Mouse (Mus musculus): ENCODE results near the gene Psors1c2. TPM values are rescaled to one million over a fixed set of nuclear protein-coding genes. Genes with fewer than 3 reads are reported as not detected.

Gene Psors1c2
- total RNA-seq, 2 experiments from 2014 or later, result 1.3 TPM

DNA sequence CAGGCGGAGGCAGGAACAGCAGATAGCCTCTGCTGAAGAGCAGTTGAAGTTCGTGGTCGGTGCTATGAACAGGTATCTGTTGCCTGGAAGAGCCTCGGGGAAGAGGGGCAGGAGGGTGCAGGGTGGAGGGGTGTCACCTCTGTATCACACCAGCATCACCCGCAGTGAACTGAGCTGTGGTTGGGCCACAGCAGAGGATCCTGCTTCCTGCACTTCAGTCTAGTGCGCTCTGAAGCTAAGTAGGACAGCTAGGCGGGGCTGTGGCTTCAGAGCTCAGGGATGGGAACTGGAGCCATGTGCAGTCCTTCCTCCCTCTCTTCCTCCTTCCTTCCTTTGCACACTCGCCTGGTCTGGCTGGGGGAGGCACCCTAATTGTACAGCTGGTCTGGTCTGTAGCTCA is 6.4 kb upstream of the Psors1c2 start:
- no peak for TF ChIP-seq CTCF (IDR thresholded peaks at IDR 0.05)
- H3K27ac ChIP-seq, result no peak overlapping the region
- H3K4me3 ChIP-seq, result no peak overlapping the region
- intact Hi-C loops (cut with DNase I), result no loop called here
- DNase-seq (ENCODE audit: extremely low spot score in 1 of 2, low spot score in 2 of 2), result no peak

DNA sequence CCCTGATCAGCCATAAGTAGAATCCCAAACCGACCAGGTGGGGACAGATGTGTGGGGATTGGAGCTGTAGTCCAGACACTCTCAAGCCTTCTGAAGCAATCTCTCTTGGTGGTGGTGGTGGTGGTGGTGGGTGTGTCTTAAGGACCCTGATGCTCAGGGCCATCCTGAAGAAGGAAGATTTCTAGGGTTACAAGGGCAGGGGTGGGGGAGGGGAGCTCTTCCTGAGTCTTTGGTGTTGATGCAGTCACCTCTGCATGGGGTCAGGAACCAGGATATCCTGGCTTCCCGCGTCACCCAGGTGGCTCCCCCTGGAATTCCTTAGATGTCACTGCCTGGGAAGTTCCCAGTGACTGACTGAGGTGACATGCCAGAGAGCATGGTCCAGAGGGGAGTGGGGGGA is 641 bp upstream of the Psors1c2 start:
- Histone ChIP-seq H3K4me3 (no peak overlapping the region), H3K27ac (no peak overlapping the region)
- TF ChIP-seq CTCF (IDR thresholded peaks at IDR 0.05), result no peak
- intact Hi-C loops (cut with DNase I), result loop anchor here (1.0 kb wide), 1 partner anchor 48 kb away; no protein-coding TSS in a partner anchor
- no peak for DNase-seq (ENCODE audit: extremely low spot score in 1 of 2, low spot score in 2 of 2)

DNA sequence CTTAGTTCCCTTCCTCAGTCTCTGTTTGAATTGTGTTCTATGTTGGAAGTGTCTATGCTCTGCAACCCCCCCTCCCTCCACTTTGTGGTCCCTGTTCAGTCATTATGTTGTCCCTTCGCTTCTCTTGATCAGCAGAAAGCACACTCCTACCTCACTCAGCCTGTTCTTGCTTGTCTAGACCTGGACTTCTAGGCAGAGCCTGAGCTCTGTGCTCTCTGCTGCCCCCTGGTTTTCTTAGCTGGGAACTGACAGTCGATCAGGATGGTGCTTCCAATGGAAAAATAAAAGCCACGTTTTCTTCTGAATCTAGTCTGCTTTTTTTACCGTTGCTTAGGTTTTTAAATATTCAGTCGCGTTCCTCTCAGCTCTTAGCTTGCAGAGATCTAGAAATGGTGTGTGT is 1.3 kb downstream of the Psors1c2 start:
- peak overlapping the region; percentile 1; the same call in 1 of the 2 replicates for H3K4me3 ChIP-seq
- intact Hi-C loops (cut with DNase I), result loop anchor here (2.0 kb wide), 1 partner anchor 18 kb away; the partner anchor contains the start of genes Cchcr1 and Tcf19
- DNase-seq (ENCODE audit: extremely low spot score in 1 of 2, low spot score in 2 of 2), result peak; percentile 79 to 80
- peak; percentile 95 for TF ChIP-seq CTCF (IDR thresholded peaks at IDR 0.05)
- H3K27ac ChIP-seq, result peak overlapping the region; percentile 87

GRCm38 (mm10) chr17:35537421-35537820 is 4.4 kb downstream of the Psors1c2 start:
- Histone ChIP-seq H3K4me3 (no peak overlapping the region), H3K27ac (no peak overlapping the region)
- DNase-seq (ENCODE audit: extremely low spot score in 1 of 2, low spot score in 2 of 2), result no peak
- intact Hi-C loops (cut with DNase I), result no loop called here
- TF ChIP-seq CTCF (IDR thresholded peaks at IDR 0.05), result no peak

DNA sequence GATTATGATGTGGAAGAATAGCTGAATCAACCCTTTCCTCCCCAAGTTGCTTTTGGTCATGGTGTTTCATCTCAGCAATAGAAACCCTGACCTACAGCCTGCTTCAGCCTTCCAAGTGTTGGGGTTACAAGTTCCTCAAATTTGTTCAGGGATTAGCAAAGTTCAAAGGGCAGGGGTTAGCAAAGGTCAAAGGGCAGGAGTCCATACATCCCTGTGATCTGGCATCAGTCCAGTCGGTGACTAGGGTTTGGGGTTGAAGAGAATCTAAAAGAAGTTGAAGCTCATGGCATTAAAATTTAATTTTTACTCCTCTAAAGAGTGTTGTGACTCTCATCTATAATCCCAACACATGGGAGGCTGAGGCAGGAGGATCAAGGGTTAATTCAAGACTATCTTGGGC is 5.5 kb downstream of the Psors1c2 start:
- no peak for TF ChIP-seq CTCF (IDR thresholded peaks at IDR 0.05)
- DNase-seq (ENCODE audit: extremely low spot score in 1 of 2, low spot score in 2 of 2), result no peak
- Histone ChIP-seq H3K27ac (no peak overlapping the region), H3K4me3 (no peak overlapping the region)
- intact Hi-C loops (cut with DNase I), result no loop called here

- no peak overlapping the region for H3K27ac ChIP-seq
- no peak for DNase-seq (ENCODE audit: extremely low spot score in 1 of 2, low spot score in 2 of 2)
- intact Hi-C loops (cut with DNase I), result no loop called here
- no peak overlapping the region for H3K4me3 ChIP-seq
- no peak for TF ChIP-seq CTCF (IDR thresholded peaks at IDR 0.05)
Observed at GRCm38 (mm10) chr17:35539540-35539939, 6.5 kb downstream of the Psors1c2 start.

GRCm38 (mm10) chr17:35542761-35543411 is 9.9 kb downstream of the Psors1c2 start:
- TF ChIP-seq CTCF (IDR thresholded peaks at IDR 0.05), result no peak
- DNase-seq (ENCODE audit: extremely low spot score in 1 of 2, low spot score in 2 of 2), result no peak
- intact Hi-C loops (cut with DNase I), result no loop called here
- Histone ChIP-seq H3K27ac (peak overlapping the region; percentile 67), H3K4me3 (peak overlapping the region; percentile 15; the same call in 1 of the 2 replicates)

GRCm38 (mm10) chr17:35543412-35543861 is 10.4 kb downstream of the Psors1c2 start:
- peak overlapping the region; percentile 67 for H3K27ac ChIP-seq
- intact Hi-C loops (cut with DNase I), result no loop called here
- H3K4me3 ChIP-seq, result peak overlapping the region; percentile 15; the same call in 1 of the 2 replicates
- no peak for DNase-seq (ENCODE audit: extremely low spot score in 1 of 2, low spot score in 2 of 2)
- no peak for TF ChIP-seq CTCF (IDR thresholded peaks at IDR 0.05)

- no peak for DNase-seq (ENCODE audit: extremely low spot score in 1 of 2, low spot score in 2 of 2)
- TF ChIP-seq CTCF (IDR thresholded peaks at IDR 0.05), result no peak
- Histone ChIP-seq H3K27ac (peak overlapping the region; percentile 67), H3K4me3 (no peak overlapping the region; the same call in 1 of the 2 replicates)
- intact Hi-C loops (cut with DNase I), result no loop called here
Observed at GRCm38 (mm10) chr17:35544001-35544400, 11.0 kb downstream of the Psors1c2 start.

DNA sequence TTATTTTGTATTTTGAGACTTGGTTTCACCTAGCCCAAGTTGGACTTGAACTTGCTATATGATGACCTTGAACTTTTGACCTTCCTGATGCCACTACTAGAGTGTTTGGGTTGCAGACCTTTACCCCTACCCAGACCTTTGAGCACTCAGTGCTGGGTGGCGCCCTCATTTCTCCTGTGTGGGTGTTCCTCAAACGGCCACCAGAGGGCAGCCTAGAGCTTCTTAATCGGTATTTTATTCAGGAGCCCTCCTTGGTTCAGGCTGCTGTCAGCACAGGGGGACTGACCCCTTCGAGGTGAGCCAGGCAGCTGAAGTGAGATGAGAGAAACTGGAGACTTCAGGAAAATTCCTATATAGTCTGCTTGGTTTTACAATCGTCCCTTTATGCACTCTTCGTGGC is 11.7 kb downstream of the Psors1c2 start:
- intact Hi-C loops (cut with DNase I), result no loop called here
- peak; percentile 44 to 62 for DNase-seq (ENCODE audit: extremely low spot score in 1 of 2, low spot score in 2 of 2)

GRCm38 (mm10) chr17:35547465-35547864 is 14.5 kb downstream of the Psors1c2 start:
- Histone ChIP-seq H3K27ac (no peak overlapping the region; the same call in 1 of the 2 replicates), H3K4me3 (no peak overlapping the region)
- intact Hi-C loops (cut with DNase I), result no loop called here
- no peak for DNase-seq (ENCODE audit: extremely low spot score in 1 of 2, low spot score in 2 of 2)
- no peak for TF ChIP-seq CTCF (IDR thresholded peaks at IDR 0.05)

More for the DNA sequence above, 11.7 kb downstream of the Psors1c2 start:
- Histone ChIP-seq H3K27ac (no peak overlapping the region), H3K4me3 (no peak overlapping the region)
- TF ChIP-seq CTCF (IDR thresholded peaks at IDR 0.05), result peak; percentile 95

- H3K4me3 ChIP-seq, result no peak overlapping the region
- TF ChIP-seq CTCF (IDR thresholded peaks at IDR 0.05), result no peak
- DNase-seq (ENCODE audit: extremely low spot score in 1 of 2, low spot score in 2 of 2), result peak in 1 of 2 experiments; percentile 4
- peak overlapping the region; percentile 85; the same call in 1 of the 2 replicates for H3K27ac ChIP-seq
- intact Hi-C loops (cut with DNase I), result no loop called here
Observed at GRCm38 (mm10) chr17:35548636-35549035, 15.6 kb downstream of the Psors1c2 start.
